Mouse (Mus musculus) embryonic facial prominence, embryonic 15.5 days (tissue): ENCODE data around the gene Tnfsf8. TPM values are rescaled to one million over a fixed set of nuclear protein-coding genes. Genes with fewer than 3 reads are reported as not detected.

Experiments used
- ATAC-seq: fragments of 200-750 bp; cut with Nextera tagmentation; 2 replicates; pipeline ENCODE4 v1.8.0; 2017; ENCODE audit warnings: low read depth, moderate TSS enrichment; ENCODE audit not compliant: insufficient number of reproducible peaks, low FRiP score, low TSS enrichment
- H3K27ac ChIP-seq: fragments of 300-500 bp; sonication (generic); replicated peaks from 2 replicates; pipeline ENCODE4 v1.5.1; 2015; ENCODE audit warnings: mild to moderate bottlenecking, inconsistent platforms
- H3K27me3 ChIP-seq: fragments of 300-500 bp; sonication (generic); 2 replicates; pipeline ENCODE4 v1.6.1; 2015; ENCODE audit warnings: inconsistent platforms
- H3K36me3 ChIP-seq: fragments of 300-500 bp; sonication (generic); 2 replicates; pipeline ENCODE4 v1.6.1; 2015; ENCODE audit warnings: mild to moderate bottlenecking, inconsistent platforms
- H3K4me1 ChIP-seq: fragments of 300-500 bp; sonication (generic); 2 replicates; pipeline ENCODE4 v1.6.1; 2015; ENCODE audit warnings: inconsistent platforms
- H3K4me2 ChIP-seq: fragments of 300-500 bp; sonication (generic); replicated peaks from 2 replicates; pipeline ENCODE4 v1.6.1; 2015; ENCODE audit warnings: mild to moderate bottlenecking, inconsistent platforms
- H3K4me3 ChIP-seq: fragments of 300-500 bp; sonication (generic); replicated peaks from 2 replicates; pipeline ENCODE4 v1.5.1; 2015; ENCODE audit warnings: mild to moderate bottlenecking, inconsistent platforms
- H3K9ac ChIP-seq: fragments of 300-500 bp; sonication (generic); 2 replicates; pipeline ENCODE4 v1.6.1; 2015; ENCODE audit warnings: inconsistent platforms
- H3K9me3 ChIP-seq: fragments of 300-500 bp; sonication (generic); replicated peaks from 2 replicates; pipeline ENCODE4 v1.6.1; 2016; ENCODE audit warnings: inconsistent platforms
- WGBS: fragments of 180-500 bp; shearing (Covaris S2); methylation state at CpG from one replicate; pipeline ENCODE4 v1.1.7; 2015; 5-methylcytosine and 5-hydroxymethylcytosine counted together
- polyA plus RNA-seq: library from polyadenylated mRNA; unstranded; fragments of >200 nt; fragmentation: Nextera tagmentation; extraction: Ambion mirVana; gene quantifications from 2 replicates; pipeline ENCODE4 v1.2.1, GENCODE M21; 2015

The Tnfsf8 gene
- polyA plus RNA-seq, 1 experiment from 2014 or later = not detected

DNA sequence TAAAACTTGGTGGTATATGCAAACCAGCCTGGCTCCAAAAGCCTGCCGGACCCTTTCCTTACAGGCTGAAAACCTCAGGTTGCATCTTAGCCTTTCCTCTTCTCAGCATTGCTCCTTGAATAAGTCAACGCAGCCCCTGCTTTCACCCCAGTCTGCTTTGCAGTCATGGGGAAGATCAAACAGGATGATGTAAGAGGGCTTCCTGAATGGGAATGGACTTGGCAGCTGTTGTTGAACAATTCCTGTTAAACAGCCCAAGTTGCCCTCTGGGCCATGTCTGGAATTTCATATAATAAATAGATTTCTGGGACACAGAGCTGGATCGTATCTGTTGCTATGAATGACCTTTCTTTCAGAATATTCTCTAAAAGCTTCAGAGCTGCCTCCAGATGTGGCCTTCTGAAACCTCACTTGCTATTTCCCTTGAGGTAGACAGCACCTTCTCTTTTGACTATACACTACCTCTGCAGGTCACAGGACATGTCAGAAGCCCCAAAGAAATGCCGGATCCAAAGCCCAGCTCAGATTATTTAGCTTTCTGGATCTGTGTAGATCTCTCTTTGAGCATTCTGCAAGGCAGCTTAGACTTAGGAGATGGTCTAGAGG, 1.0 kb upstream of the Tnfsf8 start:
- WGBS = 53% methylated on average over 4 of the region's 4 CpGs

DNA sequence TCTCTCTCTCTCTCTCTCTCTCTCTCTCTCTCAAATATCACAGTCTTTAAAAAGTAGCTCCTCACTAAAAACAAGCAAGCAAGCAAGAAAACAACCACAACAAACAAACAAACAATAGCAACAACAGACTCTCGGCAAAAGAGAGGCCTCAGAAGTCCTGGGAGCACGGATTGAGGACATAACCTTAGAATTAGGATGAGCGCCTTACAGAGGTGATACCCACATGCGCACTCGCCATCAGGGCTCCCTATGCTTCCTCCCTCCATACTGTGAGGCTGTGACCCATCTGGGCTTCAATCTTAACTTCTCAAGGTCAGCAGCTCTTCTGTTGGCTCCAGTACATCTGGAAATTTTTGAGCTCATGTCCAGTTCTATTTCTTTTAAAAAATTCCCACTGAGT, 911 bp downstream of the Tnfsf8 start:
- 86% methylated on average over 5 of the region's 5 CpGs for WGBS
- no peaks in the 10 kb centered on the region for H3K36me3 ChIP-seq

More for the DNA sequence above, 1.0 kb upstream of the Tnfsf8 start:
- Histone ChIP-seq H3K4me1 (0 out of 2 replicates have a peak, but pooled peaks cover 4% of the 10 kb centered on the region), H3K27me3 (no peaks in the 10 kb centered on the region; the same call in 1 of the 2 replicates), H3K9ac (no peak overlapping the region), H3K4me3 (no peak overlapping the region), H3K27ac (no peak overlapping the region), H3K36me3 (no peaks in the 10 kb centered on the region), H3K9me3 (no peaks in the 10 kb centered on the region), H3K4me2 (no peak overlapping the region)
- ATAC-seq = no peak

DNA sequence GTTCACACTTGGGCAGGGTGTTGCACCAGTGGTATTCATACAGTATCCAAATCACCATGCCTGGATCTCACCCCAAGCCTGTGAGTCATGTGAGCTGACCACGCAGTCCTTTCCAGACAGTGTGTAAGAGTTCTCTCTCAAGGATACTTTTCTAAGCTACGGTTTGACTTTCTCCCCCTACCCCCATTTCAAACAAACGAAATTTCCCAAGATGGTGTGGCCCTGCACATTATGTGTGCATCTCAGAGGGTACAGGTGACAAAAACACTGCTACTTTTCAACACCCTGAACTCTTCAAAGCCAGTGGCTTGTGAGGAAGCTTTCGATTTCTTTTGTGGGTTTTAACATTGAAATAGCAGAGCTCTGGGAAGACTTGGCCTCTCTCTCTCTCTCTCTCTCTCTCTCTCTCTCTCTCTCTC, 1.4 kb downstream of the Tnfsf8 start:
- no peak overlapping the region for H3K27ac ChIP-seq
- H3K4me1 ChIP-seq = 0 out of 2 replicates have a peak, but pooled peaks cover 4% of the 10 kb centered on the region
- no peaks in the 10 kb centered on the region; the same call in 1 of the 2 replicates for H3K27me3 ChIP-seq
- no peaks in the 10 kb centered on the region for H3K36me3 ChIP-seq
- no peak overlapping the region for H3K9ac ChIP-seq
- no peak overlapping the region for H3K4me2 ChIP-seq
- no peaks in the 10 kb centered on the region for H3K9me3 ChIP-seq
- WGBS = 76% methylated on average over 4 of the region's 4 CpGs
- H3K4me3 ChIP-seq = no peak overlapping the region
- no peak for ATAC-seq

More for the DNA sequence above, 911 bp downstream of the Tnfsf8 start:
- Histone ChIP-seq H3K27ac (no peak overlapping the region), H3K4me1 (0 out of 2 replicates have a peak, but pooled peaks cover 4% of the 10 kb centered on the region), H3K4me2 (no peak overlapping the region), H3K9ac (no peak overlapping the region), H3K27me3 (no peaks in the 10 kb centered on the region; the same call in 1 of the 2 replicates), H3K4me3 (no peak overlapping the region), H3K9me3 (no peaks in the 10 kb centered on the region)
- no peak for ATAC-seq

DNA sequence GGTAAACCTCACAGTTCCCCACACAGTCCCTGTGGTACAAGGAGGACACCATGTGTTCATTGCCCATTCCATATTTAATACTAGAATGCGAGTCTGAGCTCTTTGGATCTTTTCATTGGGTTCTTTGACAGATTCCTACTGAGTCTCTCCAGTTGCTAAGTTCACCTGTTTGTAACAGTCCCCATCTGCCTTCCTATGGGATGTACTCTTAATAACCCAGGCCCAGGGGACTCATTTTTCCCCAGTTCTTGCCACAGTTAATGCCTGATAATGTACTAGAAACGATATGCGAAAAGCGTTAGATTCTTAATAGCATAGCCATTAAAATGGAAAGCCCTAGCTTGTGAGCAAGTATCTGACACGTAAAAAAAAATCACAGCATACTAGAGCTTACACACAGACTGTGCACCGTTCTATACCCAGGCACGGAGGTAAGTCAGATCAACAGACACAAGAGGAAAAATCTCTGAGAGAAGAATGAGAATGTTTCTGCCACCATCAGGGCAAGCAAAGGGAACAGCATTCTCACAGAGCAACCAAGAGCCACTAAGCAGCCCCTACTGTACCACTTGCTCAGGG, 2.4 kb downstream of the Tnfsf8 start:
- WGBS = 89% methylated on average over 7 of the region's 7 CpGs
- Histone ChIP-seq H3K9me3 (no peaks in the 10 kb centered on the region), H3K36me3 (no peaks in the 10 kb centered on the region)

DNA sequence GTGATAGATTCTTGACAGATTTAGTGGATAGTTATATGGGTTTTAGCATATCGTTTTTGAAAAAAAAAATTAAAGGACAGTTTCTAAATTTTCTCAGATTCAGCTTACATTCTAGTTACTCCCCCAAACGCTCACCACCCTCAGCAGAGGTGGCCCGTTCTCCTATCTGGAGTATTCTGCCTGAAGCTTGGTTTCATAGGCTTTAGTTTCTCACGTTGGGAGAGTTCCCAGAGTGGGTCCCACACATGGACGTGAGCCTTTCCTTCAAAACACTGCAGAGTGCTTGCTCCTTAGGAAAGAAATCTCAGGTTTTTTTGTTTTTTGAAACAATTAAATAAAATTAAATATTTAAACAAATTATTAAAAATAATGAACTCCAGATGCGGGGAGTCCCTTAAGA, 4.4 kb downstream of the Tnfsf8 start:
- H3K9ac ChIP-seq = no peak overlapping the region
- no peaks in the 10 kb centered on the region for H3K9me3 ChIP-seq
- no peak overlapping the region for H3K4me3 ChIP-seq
- no peak for ATAC-seq
- no peak overlapping the region for H3K27ac ChIP-seq
- H3K27me3 ChIP-seq = no peaks in the 10 kb centered on the region; the same call in 1 of the 2 replicates
- H3K36me3 ChIP-seq = no peaks in the 10 kb centered on the region
- no peak overlapping the region for H3K4me2 ChIP-seq
- WGBS = 76% methylated on average over 6 of the region's 6 CpGs
- H3K4me1 ChIP-seq = no peaks in the 10 kb centered on the region

More for the DNA sequence above, 2.4 kb downstream of the Tnfsf8 start:
- H3K4me1 ChIP-seq = 0 out of 2 replicates have a peak, but pooled peaks cover 4% of the 10 kb centered on the region
- H3K9ac ChIP-seq = no peak overlapping the region
- H3K4me2 ChIP-seq = no peak overlapping the region
- no peak overlapping the region for H3K27ac ChIP-seq
- no peaks in the 10 kb centered on the region; the same call in 1 of the 2 replicates for H3K27me3 ChIP-seq
- ATAC-seq = no peak
- H3K4me3 ChIP-seq = no peak overlapping the region

DNA sequence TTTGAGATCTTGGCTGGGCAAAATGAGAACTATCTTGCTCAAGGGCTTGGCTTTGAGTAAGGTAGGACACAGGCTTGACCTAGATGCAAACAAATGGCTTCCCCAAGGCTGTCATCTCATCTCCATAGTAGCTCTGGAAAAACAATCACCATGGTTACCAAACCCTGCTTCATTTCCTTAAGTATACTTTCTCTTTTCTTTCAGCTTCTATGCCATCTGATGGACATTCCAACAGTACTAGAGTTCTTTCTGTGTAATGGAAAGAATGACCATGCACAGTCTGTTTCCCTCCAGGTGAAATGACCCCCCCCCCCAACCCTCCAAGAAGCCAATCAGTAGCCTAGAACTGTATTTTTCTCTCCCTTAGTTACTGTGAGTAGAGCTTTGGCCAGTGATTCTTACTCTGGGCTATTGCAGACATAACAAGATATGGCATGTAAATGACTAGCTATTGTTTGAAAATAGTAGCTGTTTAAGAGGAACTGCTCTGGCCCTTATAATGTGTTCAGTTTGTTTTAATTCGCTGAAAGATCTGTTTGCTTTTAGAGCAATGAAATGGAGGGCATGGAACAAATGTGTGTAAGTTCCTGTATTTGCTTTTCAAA, 7.3 kb downstream of the Tnfsf8 start:
- H3K27ac ChIP-seq = no peak overlapping the region
- H3K4me1 ChIP-seq = no peaks in the 10 kb centered on the region
- no peak for ATAC-seq
- WGBS = 73% methylated on average over 1 of the region's 1 CpGs
- H3K9ac ChIP-seq = no peak overlapping the region
- H3K4me2 ChIP-seq = no peak overlapping the region
- H3K36me3 ChIP-seq = no peaks in the 10 kb centered on the region
- no peaks in the 10 kb centered on the region; the same call in 1 of the 2 replicates for H3K27me3 ChIP-seq
- no peaks in the 10 kb centered on the region for H3K9me3 ChIP-seq
- H3K4me3 ChIP-seq = no peak overlapping the region

DNA sequence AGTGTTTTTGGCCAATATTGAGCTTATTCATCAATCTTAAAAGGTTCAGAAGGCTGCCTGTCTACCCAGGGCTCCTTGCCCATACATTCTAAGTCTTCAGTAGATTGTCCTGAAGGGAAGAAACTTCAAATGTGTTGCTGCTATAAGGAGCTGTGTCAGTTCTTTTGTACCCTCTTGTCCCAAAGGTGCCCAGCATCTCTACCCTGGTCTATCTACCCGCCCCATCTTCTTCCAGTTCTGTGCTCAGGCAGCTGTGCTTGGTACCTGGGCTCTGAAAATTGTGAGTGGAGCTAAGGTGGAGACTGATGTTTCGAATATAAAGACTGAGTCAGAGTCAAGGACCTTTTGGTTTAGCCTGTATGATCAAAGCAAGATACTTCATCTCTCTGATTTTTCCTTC, 11.1 kb downstream of the Tnfsf8 start:
- Histone ChIP-seq H3K9ac (no peak overlapping the region), H3K4me1 (no peaks in the 10 kb centered on the region), H3K27ac (no peak overlapping the region), H3K36me3 (no peaks in the 10 kb centered on the region), H3K4me3 (no peak overlapping the region), H3K27me3 (no peaks in the 10 kb centered on the region), H3K4me2 (no peak overlapping the region), H3K9me3 (no peaks in the 10 kb centered on the region)
- no peak for ATAC-seq
- WGBS = 92% methylated on average over 2 of the region's 2 CpGs

DNA sequence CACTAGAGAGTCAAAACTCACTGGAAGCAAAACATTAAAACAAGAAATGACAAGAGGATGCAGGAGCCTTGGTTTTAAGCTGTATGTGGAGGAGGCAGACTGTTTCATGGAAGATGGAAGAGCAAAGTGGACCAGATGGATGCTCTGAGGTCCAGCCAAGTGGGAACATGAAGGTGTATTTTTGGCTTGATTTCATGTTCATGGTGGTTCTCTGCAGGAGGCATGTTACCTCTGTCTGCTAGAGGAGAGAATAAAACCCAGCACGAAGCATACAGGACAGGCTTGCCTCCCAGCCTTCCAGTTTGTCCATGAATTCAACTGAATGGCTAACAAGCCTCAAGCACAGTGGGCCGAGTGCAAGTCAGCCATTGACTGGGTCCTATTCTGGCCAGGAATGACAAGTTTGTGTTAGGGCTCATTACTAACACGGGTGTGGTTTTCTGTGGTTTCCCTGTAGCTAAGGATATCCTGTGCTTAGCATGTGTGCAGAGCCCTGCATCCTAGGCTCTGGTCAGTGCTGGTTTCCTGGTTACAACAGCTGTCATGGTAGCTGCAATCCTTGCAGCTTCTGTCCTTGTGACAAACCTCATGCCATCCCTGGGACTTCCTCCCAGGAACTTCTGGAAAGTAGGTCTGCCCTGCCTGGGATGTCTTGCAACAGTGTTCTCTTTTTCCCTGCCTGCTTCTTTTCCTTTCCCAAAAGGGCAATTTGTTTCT, 14.1 kb downstream of the Tnfsf8 start:
- H3K27ac ChIP-seq = no peak overlapping the region
- no peak overlapping the region for H3K4me2 ChIP-seq
- no peak for ATAC-seq
- H3K4me1 ChIP-seq = no peaks in the 10 kb centered on the region
- no peaks in the 10 kb centered on the region for H3K36me3 ChIP-seq
- no peaks in the 10 kb centered on the region for H3K9me3 ChIP-seq
- 63% methylated on average over 3 of the region's 3 CpGs for WGBS
- no peaks in the 10 kb centered on the region for H3K27me3 ChIP-seq
- H3K9ac ChIP-seq = no peak overlapping the region
- no peak overlapping the region for H3K4me3 ChIP-seq

DNA sequence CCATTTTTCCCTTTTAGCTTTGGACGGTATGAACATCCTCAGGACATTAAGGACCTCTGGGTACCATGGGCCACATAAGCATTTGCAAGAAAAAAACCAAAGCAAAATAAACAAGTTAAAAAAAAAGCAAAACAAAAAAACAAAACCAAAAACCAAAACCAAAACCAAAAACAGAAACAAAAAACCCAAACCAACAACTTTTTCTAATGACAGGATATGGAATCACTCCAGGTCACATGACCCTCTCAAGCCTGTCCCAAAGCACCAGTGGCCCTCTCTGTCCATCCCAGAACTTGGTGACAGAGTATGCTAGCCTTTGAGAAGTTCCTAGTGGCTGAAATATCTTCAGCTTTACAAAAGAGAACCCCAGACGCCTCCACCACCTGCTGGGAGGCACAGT, 15.4 kb downstream of the Tnfsf8 start:
- Histone ChIP-seq H3K27ac (no peak overlapping the region), H3K4me1 (no peaks in the 10 kb centered on the region), H3K4me3 (no peak overlapping the region), H3K27me3 (no peaks in the 10 kb centered on the region), H3K36me3 (no peaks in the 10 kb centered on the region), H3K9ac (no peak overlapping the region), H3K4me2 (no peak overlapping the region), H3K9me3 (no peaks in the 10 kb centered on the region)
- no peak for ATAC-seq
- 53% methylated on average over 2 of the region's 2 CpGs for WGBS

DNA sequence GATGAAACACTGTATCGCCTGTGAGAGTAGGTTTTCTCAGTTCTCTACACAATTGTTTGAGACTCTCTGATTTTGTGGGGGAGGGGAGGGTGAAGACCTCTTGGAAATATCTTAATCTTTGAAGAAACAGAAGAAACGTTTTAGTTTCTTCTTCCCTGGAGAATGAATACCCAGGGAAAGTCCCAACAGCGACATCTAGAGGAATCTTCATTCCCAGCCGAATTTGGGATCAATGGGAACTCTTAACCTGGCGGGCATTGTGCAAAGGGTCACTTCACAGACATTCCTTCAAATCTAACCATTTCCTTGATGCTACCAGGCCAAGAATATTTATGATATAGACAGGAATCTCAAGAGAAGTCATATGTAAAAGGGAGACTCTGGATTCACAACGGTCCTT, 17.2 kb downstream of the Tnfsf8 start:
- H3K9me3 ChIP-seq = no peaks in the 10 kb centered on the region
- no peak overlapping the region for H3K9ac ChIP-seq
- H3K4me2 ChIP-seq = no peak overlapping the region; the same call in 1 of the 2 replicates
- no peaks in the 10 kb centered on the region for H3K4me1 ChIP-seq
- H3K27ac ChIP-seq = no peak overlapping the region
- no peaks in the 10 kb centered on the region for H3K36me3 ChIP-seq
- no peak for ATAC-seq
- no peaks in the 10 kb centered on the region for H3K27me3 ChIP-seq
- H3K4me3 ChIP-seq = no peak overlapping the region
- WGBS = 25% methylated on average over 6 of the region's 6 CpGs

DNA sequence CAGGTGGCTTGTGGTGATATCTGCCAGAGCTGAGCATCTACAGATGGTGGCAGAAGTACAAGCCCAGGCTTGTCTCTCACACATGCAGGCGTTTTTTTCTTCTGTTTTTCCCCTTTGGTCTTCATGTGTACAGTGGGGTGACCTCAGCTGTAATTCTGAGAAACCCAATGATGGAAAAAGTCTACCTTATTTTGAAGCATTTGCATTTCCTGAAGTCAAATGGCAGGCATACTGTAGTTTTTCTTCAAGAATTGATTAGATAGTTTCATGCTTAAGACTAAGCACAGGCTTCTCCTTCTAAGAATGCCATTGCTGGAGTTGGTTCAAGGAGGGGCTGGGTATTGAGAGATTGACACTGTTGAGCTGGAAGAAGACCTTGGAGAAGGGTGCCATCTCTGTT, 18.9 kb downstream of the Tnfsf8 start:
- no peaks in the 10 kb centered on the region for H3K4me1 ChIP-seq
- no peaks in the 10 kb centered on the region for H3K9me3 ChIP-seq
- ATAC-seq = no peak
- no peak overlapping the region for H3K27ac ChIP-seq
- no peak overlapping the region for H3K9ac ChIP-seq
- no peaks in the 10 kb centered on the region for H3K36me3 ChIP-seq
- no peak overlapping the region for H3K4me3 ChIP-seq
- H3K27me3 ChIP-seq = no peaks in the 10 kb centered on the region
- no peak overlapping the region for H3K4me2 ChIP-seq
- WGBS = 44% methylated on average over 1 of the region's 1 CpGs
